Mouse (Mus musculus): ENCODE results near the gene Rab3il1. TPM values are rescaled to one million over a fixed set of nuclear protein-coding genes. Genes with fewer than 3 reads are reported as not detected.

Gene Rab3il1
- polyA plus RNA-seq, 1 experiment, result 6.0 TPM

- DNase-seq (ENCODE audit: low read depth, low spot score), result no peak
- WGBS, result 75% methylated on average over 4 of the region's 4 CpGs
Observed at GRCm38 (mm10) chr19:10071892-10072291, 70.4 kb downstream of the Rab3il1 start.

- WGBS, result 92% methylated on average over 5 of the region's 5 CpGs
- no peak for DNase-seq (ENCODE audit: low read depth, low spot score)
Observed at GRCm38 (mm10) chr19:10073145-10073544, 71.7 kb downstream of the Rab3il1 start.

GRCm38 (mm10) chr19:10078392-10078791 lies 76.9 kb downstream of the Rab3il1 start:
- DNase-seq (ENCODE audit: low read depth, low spot score), result no peak

GRCm38 (mm10) chr19:10080384-10080783 lies 78.9 kb downstream of the Rab3il1 start:
- WGBS, result 33% methylated on average over 7 of the region's 7 CpGs
- DNase-seq (ENCODE audit: low read depth, low spot score), result no peak

More at GRCm38 (mm10) chr19:10078392-10078791, 76.9 kb downstream of the Rab3il1 start:
- 53% methylated on average over 6 of the region's 6 CpGs for WGBS

- WGBS, result 40% methylated on average over 3 of the region's 3 CpGs
- DNase-seq (ENCODE audit: low read depth, low spot score), result no peak
Observed at GRCm38 (mm10) chr19:10082105-10082504, 80.6 kb downstream of the Rab3il1 start.

GRCm38 (mm10) chr19:10085454-10085853 lies 84.0 kb downstream of the Rab3il1 start:
- DNase-seq (ENCODE audit: low read depth, low spot score), result no peak
- 82% methylated on average over 9 of the region's 9 CpGs for WGBS

- no peak for DNase-seq (ENCODE audit: low read depth, low spot score)
- WGBS, result 61% methylated on average over 4 of the region's 4 CpGs
Observed at GRCm38 (mm10) chr19:10086976-10087375, 85.5 kb downstream of the Rab3il1 start.

Other genes starting within 250 kb of the Rab3il1 start
- gene Scgb2a2, start 154.1 kb upstream of the Rab3il1 start, polyA plus RNA-seq (2012; rRNA removed), result not detected in 2 replicates
- 30.6 and 34.9 TPM in 2 replicates for gene Incenp, start 102.1 kb upstream of the Rab3il1 start, polyA plus RNA-seq (2012; rRNA removed)
- gene Fth1, start 21.1 kb upstream of the Rab3il1 start, polyA plus RNA-seq (2012; rRNA removed), result 1,893 and 2,842 TPM in 2 replicates
- gene Best1, start within 50 bp of the Rab3il1 start, polyA plus RNA-seq (2012; rRNA removed), result 0.15 and 0.30 TPM in 2 replicates
- gene Fads3, start 39.9 kb downstream of the Rab3il1 start, polyA plus RNA-seq (2012; rRNA removed), result 26.0 and 30.2 TPM in 2 replicates
- gene Fads2, start 100.1 kb downstream of the Rab3il1 start, polyA plus RNA-seq (2012; rRNA removed), result 118 and 131 TPM in 2 replicates
- gene Fads1, start 181.2 kb downstream of the Rab3il1 start, polyA plus RNA-seq (2012; rRNA removed), result 20.4 and 20.5 TPM in 2 replicates
- 161 and 185 TPM in 2 replicates for gene Tmem258, start 202.3 kb downstream of the Rab3il1 start, polyA plus RNA-seq (2012; rRNA removed)
- gene Fen1, start 202.5 kb downstream of the Rab3il1 start, polyA plus RNA-seq (2012; rRNA removed), result 28.1 and 29.1 TPM in 2 replicates
- gene Myrf, start 239.1 kb downstream of the Rab3il1 start, polyA plus RNA-seq (2012; rRNA removed), result 18.7 and 34.7 TPM in 2 replicates

All from large intestine, adult 2 months (tissue).